Mouse (Mus musculus) layer of hippocampus, postnatal 10 days (tissue): Measurements from ENCODE around the gene Fam192a. TPM values are rescaled to one million over a fixed set of nuclear protein-coding genes. Genes with fewer than 3 reads are reported as not detected.
A peak's percentile ranks its signal among the peaks of the same experiment; 100 is the strongest.

Experiments
- DNase-seq, 2 experiments: peaks; one replicate each; pipeline ENCODE4 v3.0.0; 2021; ENCODE audit warnings: low spot score in 2 of 2
- total RNA-seq, 2 experiments: library from RNA; stranded (reverse); gene quantifications; 2 replicates each; pipeline ENCODE4 v1.2.3; 2021

Fam192a gene
- total RNA-seq, 2 experiments from 2014 or later = 37.5 to 42.9 TPM

DNA sequence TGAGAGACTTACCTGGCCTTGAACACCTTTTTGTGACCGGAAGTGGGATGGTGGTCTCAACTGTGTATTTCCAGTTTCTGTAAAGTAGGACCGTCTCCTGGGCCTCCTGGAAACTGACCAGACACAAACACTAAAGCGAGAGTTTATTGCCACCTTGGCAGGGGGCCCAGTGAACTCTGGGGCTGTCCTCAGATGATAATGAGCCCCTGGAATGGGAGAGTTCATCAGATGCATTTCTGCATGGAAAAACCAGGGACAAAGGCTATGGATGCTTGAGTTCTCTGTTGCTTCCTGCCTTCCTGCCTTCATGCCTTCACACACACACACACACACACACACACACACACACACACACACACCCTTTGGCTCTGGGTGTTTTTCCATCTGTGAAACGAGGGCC lies 67.2 kb downstream of the Fam192a start:
- no peak for DNase-seq

DNA sequence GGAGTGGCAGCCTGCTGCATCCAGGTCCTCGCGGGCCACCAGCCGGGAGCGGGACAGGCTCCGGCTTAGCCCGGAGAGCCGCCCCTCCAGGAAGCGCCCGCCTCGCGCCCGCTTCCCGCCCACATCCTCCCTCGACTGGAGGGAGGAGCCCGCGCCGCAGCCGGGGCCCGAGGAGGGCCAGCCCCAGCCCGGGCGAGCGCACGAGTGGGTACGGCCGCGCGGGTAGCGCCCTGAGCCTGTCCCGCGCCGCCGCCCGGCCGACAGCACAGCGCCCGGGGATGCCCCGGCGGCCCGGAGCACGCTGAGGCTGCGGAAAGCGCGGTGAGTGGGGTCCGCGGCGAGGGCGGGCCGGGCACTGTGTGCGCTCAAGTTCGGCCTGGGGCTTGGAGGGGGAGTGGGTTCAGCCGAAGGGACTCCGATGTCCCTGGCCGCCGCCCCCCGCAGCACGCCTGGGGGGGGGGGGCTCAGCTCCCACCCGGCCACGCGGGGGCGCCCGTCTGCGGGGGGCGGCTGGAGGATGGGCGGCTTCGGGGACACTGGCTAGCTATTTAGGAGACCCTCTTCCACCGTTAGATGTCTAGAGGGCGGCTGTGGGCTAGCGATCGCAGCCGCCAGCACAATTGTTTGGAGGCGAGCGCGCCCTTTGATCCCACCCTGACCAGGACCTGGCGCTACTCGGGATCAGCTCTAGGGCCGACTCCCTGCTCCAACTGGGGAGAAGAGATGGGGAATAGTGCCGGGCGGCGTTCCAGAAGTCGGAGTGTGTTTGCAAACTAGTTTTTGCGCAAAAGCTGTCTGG lies 68.7 kb downstream of the Fam192a start, which contains the start of gene Cpne2:
Gene Cpne2 (plus strand): TSS at position 118 of the 799 bp plus-strand sequence.
- DNase-seq = peak; percentile 56 to 74

DNA sequence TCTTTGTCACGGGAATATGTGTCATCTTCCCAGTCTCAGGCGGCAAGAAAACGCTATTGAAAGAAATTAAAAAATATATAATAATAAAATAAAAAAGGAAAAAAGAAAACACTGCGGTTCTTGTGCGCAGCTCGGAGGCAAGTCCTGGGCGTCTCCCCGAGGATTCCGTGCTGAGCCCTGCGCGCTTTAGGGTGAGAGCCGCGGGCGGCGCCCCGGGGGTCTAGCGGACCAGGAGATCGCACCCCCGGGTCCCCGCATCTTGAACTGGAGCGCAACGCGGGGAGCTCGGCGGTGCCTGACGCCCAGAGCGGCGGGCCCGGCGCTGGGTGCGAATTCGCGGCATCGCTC lies 69.3 kb downstream of the Fam192a start:
- DNase-seq = no peak

DNA sequence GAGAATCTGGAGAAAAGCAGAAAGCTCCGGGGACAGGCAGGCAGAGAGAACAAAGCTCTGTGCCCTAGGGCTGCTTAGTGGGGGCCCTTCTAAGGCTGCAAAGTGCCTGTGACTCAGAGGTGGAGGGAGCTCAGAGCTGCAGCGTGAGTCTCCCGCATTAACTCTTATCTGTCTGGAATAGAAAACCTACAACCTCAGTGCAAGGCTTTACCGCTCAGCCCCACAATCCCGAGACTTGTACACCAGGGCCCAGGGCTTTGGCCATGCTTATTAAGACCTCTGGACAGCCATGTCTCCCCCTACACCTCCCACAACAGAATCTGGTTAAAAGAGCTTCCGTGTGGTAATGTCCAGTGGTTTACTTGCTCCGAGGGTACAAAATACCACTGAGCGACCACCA lies 69.8 kb downstream of the Fam192a start:
- DNase-seq = no peak

DNA sequence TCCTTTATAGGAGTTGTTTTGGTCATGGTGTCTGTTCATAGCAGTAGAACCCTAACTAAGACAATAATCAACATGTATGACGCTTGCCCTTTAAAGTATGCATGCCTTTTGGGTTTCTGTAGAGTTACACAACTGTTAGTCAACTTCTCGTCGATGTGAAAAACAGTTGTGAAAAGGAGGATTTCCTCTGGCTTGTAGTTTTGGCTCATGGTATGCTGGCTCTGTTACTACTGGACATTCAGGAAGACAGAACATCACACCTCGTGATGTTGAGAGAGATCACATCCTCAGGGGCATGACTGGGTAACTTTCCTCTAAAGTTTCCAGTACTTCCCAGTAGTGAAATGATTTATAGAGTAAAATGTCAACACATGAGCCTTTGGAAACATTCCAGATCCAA lies 71.2 kb downstream of the Fam192a start:
- no peak for DNase-seq

DNA sequence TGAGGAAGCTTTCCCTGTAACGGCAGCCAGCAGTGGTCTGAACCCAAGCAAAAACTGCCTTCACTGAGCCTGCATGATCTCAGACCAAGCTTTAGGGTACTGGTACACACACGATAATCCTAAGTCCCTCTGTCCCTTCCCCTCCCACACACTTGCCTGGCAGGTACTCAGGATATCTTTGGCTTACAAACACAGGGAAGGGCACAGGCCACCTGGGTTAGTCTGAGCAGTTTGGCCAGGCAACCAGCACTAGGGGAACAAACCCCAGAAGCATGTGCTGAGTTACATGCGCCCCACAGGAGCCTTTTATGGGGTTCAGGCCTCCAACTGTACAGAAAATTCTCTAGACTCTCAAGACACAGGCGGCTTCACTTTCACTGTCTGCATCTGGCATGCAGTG lies 71.9 kb downstream of the Fam192a start:
- DNase-seq = no peak

DNA sequence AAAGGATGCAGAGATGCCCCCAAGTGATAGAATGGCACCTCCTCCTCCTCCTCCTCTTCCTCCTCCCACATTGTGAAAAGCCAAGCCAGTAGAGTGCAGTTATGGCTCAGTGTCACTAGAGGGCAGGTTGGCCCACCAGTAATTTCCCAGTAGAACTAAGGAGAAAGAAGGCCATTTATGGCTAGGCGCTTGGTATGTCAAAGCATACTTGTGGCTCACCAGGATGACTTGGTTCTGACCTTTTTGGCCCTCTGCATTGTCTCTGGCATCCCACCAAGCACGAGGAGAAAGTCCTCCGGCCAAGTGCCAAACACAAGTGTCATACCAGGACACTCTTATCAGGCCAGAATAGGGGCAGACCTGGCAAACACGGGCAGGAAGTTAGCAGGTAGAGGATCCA lies 73.6 kb downstream of the Fam192a start:
- DNase-seq = peak; percentile 74 to 82

DNA sequence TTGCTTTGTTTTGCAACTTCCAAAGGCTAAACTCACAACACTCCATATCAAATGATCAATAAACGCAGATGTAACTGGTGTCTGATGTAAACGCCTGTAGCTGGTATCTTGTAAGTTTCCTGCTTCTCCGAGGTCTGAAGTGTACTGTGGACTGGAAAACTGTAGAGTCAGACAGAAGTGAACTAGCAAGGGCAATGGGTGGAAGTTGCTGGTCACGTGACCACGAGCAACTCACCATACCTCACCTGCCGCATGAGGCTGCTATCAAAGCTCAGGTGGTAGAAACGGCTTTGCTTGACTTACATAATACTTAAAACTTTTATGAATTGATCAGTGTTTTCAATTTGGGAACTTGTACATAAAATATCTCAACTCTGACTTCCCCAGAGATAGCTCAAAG lies 74.6 kb downstream of the Fam192a start:
- no peak for DNase-seq

DNA sequence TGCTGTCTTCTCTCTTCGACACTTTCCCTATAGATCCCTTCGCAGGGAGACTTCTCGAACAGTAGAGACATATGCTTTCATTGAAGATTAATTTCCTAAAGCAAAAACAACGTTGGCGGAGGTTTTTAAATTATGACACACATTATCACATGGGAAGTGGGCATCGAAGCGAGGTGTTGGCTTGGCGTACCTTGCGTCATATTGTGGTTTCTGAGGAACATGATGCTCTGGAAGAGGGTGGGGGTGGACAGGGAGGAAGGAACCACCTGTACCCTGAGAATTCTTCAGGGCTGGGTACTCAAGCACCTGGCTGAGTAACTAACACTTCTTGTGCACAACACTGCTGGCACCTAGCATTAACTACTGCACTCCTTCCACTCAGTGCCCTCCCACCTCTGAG lies 77.2 kb downstream of the Fam192a start:
- no peak for DNase-seq

Other genes starting within 250 kb of the Fam192a start
- gene Herpud1, start 215.6 kb downstream of the Fam192a start, total RNA-seq = 10 to 100 TPM; 35.5 to 36.2 TPM
- gene Nlrc5, start 167.6 kb downstream of the Fam192a start, total RNA-seq = under 1 TPM; 0.50 to 0.51 TPM
- gene Cpne2, start 69.0 kb downstream of the Fam192a start, total RNA-seq = 10 to 100 TPM; 79.0 to 81.9 TPM
- 10 to 100 TPM; 32.6 to 38.7 TPM for gene Rspry1, start 60 bp downstream of the Fam192a start, total RNA-seq
- 100 to 1,000 TPM; 158 to 163 TPM for gene Arl2bp, start 64.6 kb upstream of the Fam192a start, total RNA-seq
- 10 to 100 TPM; 26.9 to 27.6 TPM for gene Pllp, start 94.3 kb upstream of the Fam192a start, total RNA-seq
- not detected for gene Ccl22, start 143.6 kb upstream of the Fam192a start, total RNA-seq
- gene Cx3cl1, start 170.0 kb upstream of the Fam192a start, total RNA-seq = 100 to 1,000 TPM; 348 to 361 TPM
- gene Ccl17, start 208.5 kb upstream of the Fam192a start, total RNA-seq = 1 to 10 TPM; 6.4 to 7.5 TPM
- 10 to 100 TPM; 66.3 to 76.9 TPM for gene Coq9, start 236.3 kb upstream of the Fam192a start, total RNA-seq
- 10 to 100 TPM; 73.4 to 95.8 TPM for gene Ciapin1, start 236.4 kb upstream of the Fam192a start, total RNA-seq